Mouse (Mus musculus): ENCODE data around the gene Rap2c. TPM values are rescaled to one million over a fixed set of nuclear protein-coding genes. Genes with fewer than 3 reads are reported as not detected.

Gene Rap2c
- 30.4 TPM for total RNA-seq (2023)

GRCm38 (mm10) chrX:51017851-51018785, at the start of gene Rap2c:
Gene Rap2c, minus strand, starts transcription at chrX:51018018.

Other genes starting within 250 kb of the Rap2c start
- gene Stk26, start 177.0 kb downstream of the Rap2c start, total RNA-seq (2023): 60.9 TPM
- gene Frmd7, start 75.3 kb downstream of the Rap2c start, total RNA-seq (2023): not detected
- gene Mbnl3, start 188.5 kb upstream of the Rap2c start, total RNA-seq (2023): 22.5 TPM

Measured in CD8-positive naive resting alpha-beta T cell, adult 57 days (primary cell).